Mouse (Mus musculus) heart, adult 2 months (tissue): ENCODE data around the gene Tmem209. TPM values are rescaled to one million over a fixed set of nuclear protein-coding genes. Genes with fewer than 3 reads are reported as not detected.
A peak's percentile ranks its signal among the peaks of the same experiment; 100 is the strongest.

ENCODE experiments used
- DNase-seq, 2 experiments: peaks; one replicate each; pipeline ENCODE4 v3.0.0; 2021
- H3K27ac ChIP-seq: fragments of 200-600 bp; 2 replicates; pipeline ENCODE4 v1.8.1; 2022
- H3K27me3 ChIP-seq: fragments of 200-500 bp; 2 replicates; pipeline ENCODE4 v1.6.1; 2012; ENCODE audit warnings: mild to moderate bottlenecking, low read length, inconsistent platforms, mixed read lengths; ENCODE audit not compliant: control insufficient read depth, insufficient read depth
- H3K36me3 ChIP-seq: fragments of 200-500 bp; 2 replicates; pipeline ENCODE4 v1.6.1; 2012; ENCODE audit warnings: low read length, inconsistent platforms; ENCODE audit not compliant: control insufficient read depth, insufficient read depth
- H3K4me1 ChIP-seq: fragments of 200-500 bp; 2 replicates; pipeline ENCODE4 v1.6.1; 2011; ENCODE audit warnings: low read length; ENCODE audit not compliant: control insufficient read depth, insufficient read depth
- H3K4me3 ChIP-seq: fragments of 200-600 bp; 2 replicates; pipeline ENCODE4 v1.8.1; 2022
- H3K79me2 ChIP-seq: fragments of 200-500 bp; replicated peaks from 2 replicates; pipeline ENCODE4 v1.6.1; 2012; ENCODE audit warnings: mild to moderate bottlenecking, inconsistent platforms, low read length, moderate library complexity, mixed read lengths; ENCODE audit not compliant: control insufficient read depth, insufficient read depth
- H3K9ac ChIP-seq: fragments of 200-500 bp; 2 replicates; pipeline ENCODE4 v1.6.1; 2012; ENCODE audit warnings: low read depth, mild to moderate bottlenecking, control low read depth, inconsistent platforms, low read length, mixed read lengths
- CTCF ChIP-seq: fragments of 200-600 bp; IDR thresholded peaks from 2 replicates; pipeline ENCODE4 v1.8.1; 2022; ENCODE audit warnings: antibody characterized with exemption, mild to moderate bottlenecking, moderate library complexity
- EP300 ChIP-seq: fragments of 200-500 bp; IDR thresholded peaks from 2 replicates; pipeline ENCODE4 v1.6.1; 2011; ENCODE audit warnings: low read depth, low read length, control low read depth; ENCODE audit not compliant: insufficient read depth
- POLR2A ChIP-seq: fragments of 200-500 bp; IDR thresholded peaks from 2 replicates; pipeline ENCODE4 v1.6.1; 2011; ENCODE audit warnings: mild to moderate bottlenecking, low read depth, low read length, control low read depth; ENCODE audit not compliant: insufficient read depth
- WGBS: fragments of 180-500 bp; shearing (Covaris S2); methylation state at CpG from one replicate; pipeline ENCODE4 v1.1.7; 2018; 5-methylcytosine and 5-hydroxymethylcytosine counted together
- intact Hi-C: fragments of 180-260 bp; cut with DNase I; formaldehyde crosslinking; loops from one replicate; pipeline ENCODE4 v1.15.1; 2025
- polyA plus RNA-seq: library from polyadenylated mRNA; depleted of rRNA; stranded (reverse); fragments of >200 nt; gene quantifications from 2 replicates; pipeline ENCODE4 v1.2.3, GENCODE M21; 2012
- total RNA-seq, 2 experiments: library from RNA; stranded (reverse); gene quantifications; 2 replicates each; pipeline ENCODE4 v1.2.3; 2021

The Tmem209 gene
- total and polyA plus RNA-seq, 3 experiments = 6.3 to 15.9 (median 7.5) TPM

- intact Hi-C loops = no loop called here
- Histone ChIP-seq H3K4me3 (no peak overlapping the region), H3K27ac (no peak overlapping the region), H3K79me2 (no peaks in the 10 kb centered on the region), H3K36me3 (no peaks in the 10 kb centered on the region), H3K9ac (no peak overlapping the region), H3K4me1 (no peaks in the 10 kb centered on the region; the same call in 1 of the 2 replicates), H3K27me3 (no peaks in the 10 kb centered on the region)
- DNase-seq = no peak
- no peak for TF ChIP-seq POLR2A
- no peak for TF ChIP-seq EP300
- no peak for TF ChIP-seq CTCF
- WGBS = 55% methylated on average over 6 of the region's 6 CpGs
These were observed 43.0 kb upstream of the Tmem209 start for GRCm38 (mm10) chr6:30552628-30553027.

GRCm38 (mm10) chr6:30551644-30552580, 42.3 kb upstream of the Tmem209 start:
- no peak overlapping the region for H3K9ac ChIP-seq
- TF ChIP-seq CTCF = no peak
- TF ChIP-seq EP300 = no peak
- no peak for TF ChIP-seq POLR2A
- H3K27me3 ChIP-seq = no peaks in the 10 kb centered on the region
- H3K36me3 ChIP-seq = no peaks in the 10 kb centered on the region
- intact Hi-C loops = no loop called here
- no peak overlapping the region for H3K4me3 ChIP-seq
- no peak for DNase-seq
- no peak overlapping the region for H3K27ac ChIP-seq
- H3K4me1 ChIP-seq = no peaks in the 10 kb centered on the region; the same call in 1 of the 2 replicates
- 47% methylated on average over 23 of the region's 23 CpGs for WGBS
- H3K79me2 ChIP-seq = no peaks in the 10 kb centered on the region

GRCm38 (mm10) chr6:30551193-30551515, 41.6 kb upstream of the Tmem209 start:
- no peaks in the 10 kb centered on the region for H3K79me2 ChIP-seq
- H3K27me3 ChIP-seq = no peaks in the 10 kb centered on the region
- no peak for DNase-seq
- H3K36me3 ChIP-seq = no peaks in the 10 kb centered on the region
- no peak overlapping the region for H3K4me3 ChIP-seq
- H3K27ac ChIP-seq = no peak overlapping the region
- no peak overlapping the region for H3K9ac ChIP-seq
- intact Hi-C loops = no loop called here
- TF ChIP-seq CTCF (no peak), POLR2A (no peak), EP300 (no peak)
- peaks cover 1% of the 10 kb centered on the region for H3K4me1 ChIP-seq

GRCm38 (mm10) chr6:30550496-30551192, 41.1 kb upstream of the Tmem209 start:
- no peaks in the 10 kb centered on the region for H3K27me3 ChIP-seq
- no peak overlapping the region for H3K9ac ChIP-seq
- H3K27ac ChIP-seq = no peak overlapping the region
- no peaks in the 10 kb centered on the region for H3K79me2 ChIP-seq
- H3K36me3 ChIP-seq = no peaks in the 10 kb centered on the region
- no peak for DNase-seq
- intact Hi-C loops = no loop called here
- no peak overlapping the region for H3K4me3 ChIP-seq
- WGBS = 83% methylated on average over 7 of the region's 7 CpGs
- no peak for TF ChIP-seq EP300
- no peak for TF ChIP-seq CTCF
- TF ChIP-seq POLR2A = no peak
- H3K4me1 ChIP-seq = peaks cover 1% of the 10 kb centered on the region

- Histone ChIP-seq H3K9ac (no peak overlapping the region), H3K4me3 (no peak overlapping the region), H3K4me1 (peaks cover 1% of the 10 kb centered on the region), H3K79me2 (no peaks in the 10 kb centered on the region), H3K27me3 (no peaks in the 10 kb centered on the region), H3K36me3 (no peaks in the 10 kb centered on the region), H3K27ac (no peak overlapping the region)
- 63% methylated on average over 15 of the region's 15 CpGs for WGBS
- intact Hi-C loops = no loop called here
- TF ChIP-seq EP300 (no peak), CTCF (no peak), POLR2A (no peak)
- peak; percentile 28 to 31 for DNase-seq
These were observed 39.7 kb upstream of the Tmem209 start for GRCm38 (mm10) chr6:30549231-30549761.
